Mouse (Mus musculus) olfactory bulb, adult 2 months (tissue): Measurements from ENCODE around the gene Usf3. TPM values are rescaled to one million over a fixed set of nuclear protein-coding genes. Genes with fewer than 3 reads are reported as not detected.

ENCODE experiments used
- H3K27ac ChIP-seq: fragments of 200-500 bp; 2 replicates; pipeline ENCODE4 v1.5.1; 2012; ENCODE audit warnings: low read depth, low read length; ENCODE audit not compliant: insufficient read depth
- H3K4me1 ChIP-seq: fragments of 200-500 bp; 2 replicates; pipeline ENCODE4 v1.6.1; 2012; ENCODE audit warnings: low read length; ENCODE audit not compliant: control insufficient read depth, insufficient read depth
- H3K4me3 ChIP-seq: fragments of 200-500 bp; 2 replicates; pipeline ENCODE4 v1.5.1; 2012; ENCODE audit warnings: mild to moderate bottlenecking, low read depth, low read length, moderate library complexity; ENCODE audit not compliant: insufficient read depth
- CTCF ChIP-seq: fragments of 200-500 bp; IDR thresholded peaks from 2 replicates; pipeline ENCODE4 v1.5.1; 2012; ENCODE audit warnings: low read depth, mild to moderate bottlenecking, low read length, moderate library complexity; ENCODE audit not compliant: insufficient read depth
- POLR2A ChIP-seq: fragments of 200-500 bp; IDR thresholded peaks from 2 replicates; pipeline ENCODE4 v1.6.1; 2012; ENCODE audit warnings: mild to moderate bottlenecking, low read depth, low read length, moderate library complexity; ENCODE audit not compliant: insufficient read depth
- WGBS: fragments of 180-500 bp; shearing (Covaris S2); methylation state at CpG from one replicate; pipeline ENCODE4 v1.1.7; 2018; 5-methylcytosine and 5-hydroxymethylcytosine counted together
- polyA plus RNA-seq: library from polyadenylated mRNA; stranded (reverse); fragments of >200 nt; gene quantifications from 2 replicates; pipeline ENCODE4 v1.2.4, GENCODE M21; 2012; ENCODE audit warnings: low replicate concordance; ENCODE audit not compliant: missing spikeins, insufficient read depth, insufficient read length

The Usf3 gene
- polyA plus RNA-seq, 1 experiment = not detected

GRCm38 (mm10) chr16:44190032-44190431, 17.0 kb downstream of the Usf3 start:
- TF ChIP-seq CTCF (no peak), POLR2A (no peak)
- H3K27ac ChIP-seq = no peak overlapping the region
- WGBS = 90% methylated on average over 6 of the region's 6 CpGs

GRCm38 (mm10) chr16:44190968-44191367, 17.9 kb downstream of the Usf3 start:
- TF ChIP-seq CTCF = no peak
- TF ChIP-seq POLR2A = no peak
- 97% methylated on average over 2 of the region's 2 CpGs for WGBS
- Histone ChIP-seq H3K4me3 (no peak overlapping the region), H3K4me1 (peaks cover 2% of the 10 kb centered on the region; the same call in 1 of the 2 replicates), H3K27ac (no peak overlapping the region)

More at GRCm38 (mm10) chr16:44190032-44190431, 17.0 kb downstream of the Usf3 start:
- Histone ChIP-seq H3K4me1 (peaks cover 2% of the 10 kb centered on the region; the same call in 1 of the 2 replicates), H3K4me3 (no peak overlapping the region)

- TF ChIP-seq CTCF (no peak), POLR2A (no peak)
- Histone ChIP-seq H3K27ac (no peak overlapping the region), H3K4me1 (0 out of 2 replicates have a peak, but pooled peaks cover 4% of the 10 kb centered on the region), H3K4me3 (no peak overlapping the region)
- 79% methylated on average over 14 of the region's 14 CpGs for WGBS
Measured at GRCm38 (mm10) chr16:44199066-44199703, 26.1 kb downstream of the Usf3 start.

GRCm38 (mm10) chr16:44200146-44200545, 27.1 kb downstream of the Usf3 start:
- TF ChIP-seq POLR2A (no peak), CTCF (no peak)
- H3K27ac ChIP-seq = no peak overlapping the region
- H3K4me1 ChIP-seq = 0 out of 2 replicates have a peak, but pooled peaks cover 4% of the 10 kb centered on the region
- H3K4me3 ChIP-seq = no peak overlapping the region
- WGBS = 88% methylated on average over 4 of the region's 4 CpGs

DNA sequence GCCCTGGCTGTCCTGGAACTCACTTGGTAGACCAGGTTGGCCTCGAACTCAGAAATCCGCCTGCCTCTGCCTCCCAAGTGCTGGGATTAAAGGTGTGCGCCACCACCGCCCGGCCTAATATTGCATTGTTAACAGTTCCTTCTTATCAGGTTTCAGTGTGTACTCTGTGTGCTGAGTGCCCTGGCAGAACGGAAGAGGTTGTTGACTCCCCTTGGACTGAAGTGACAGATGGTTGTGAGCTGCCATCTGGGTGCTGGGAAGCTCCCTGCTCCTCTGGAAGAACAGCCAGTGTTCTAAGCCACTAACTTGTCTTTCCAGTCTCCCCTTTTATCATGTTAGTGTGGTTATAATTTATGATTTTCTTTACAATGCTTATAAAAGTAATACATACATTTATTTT, 31.3 kb downstream of the Usf3 start:
- 87% methylated on average over 6 of the region's 6 CpGs for WGBS
- Histone ChIP-seq H3K4me3 (no peak overlapping the region), H3K27ac (no peak overlapping the region), H3K4me1 (0 out of 2 replicates have a peak, but pooled peaks cover under 1% of the 10 kb centered on the region)
- no peak for TF ChIP-seq CTCF
- TF ChIP-seq POLR2A = no peak

- Histone ChIP-seq H3K4me3 (no peak overlapping the region), H3K27ac (no peak overlapping the region), H3K4me1 (peaks cover 5% of the 10 kb centered on the region)
- TF ChIP-seq POLR2A (no peak), CTCF (no peak)
- WGBS = 83% methylated on average over 8 of the region's 8 CpGs
Measured at GRCm38 (mm10) chr16:44205973-44206372, 32.9 kb downstream of the Usf3 start.

GRCm38 (mm10) chr16:44210156-44211053, 37.4 kb downstream of the Usf3 start:
- Histone ChIP-seq H3K4me1 (peaks cover 5% of the 10 kb centered on the region), H3K27ac (no peak overlapping the region), H3K4me3 (no peak overlapping the region)
- TF ChIP-seq CTCF = no peak
- no peak for TF ChIP-seq POLR2A
- 60% methylated on average over 10 of the region's 10 CpGs for WGBS

DNA sequence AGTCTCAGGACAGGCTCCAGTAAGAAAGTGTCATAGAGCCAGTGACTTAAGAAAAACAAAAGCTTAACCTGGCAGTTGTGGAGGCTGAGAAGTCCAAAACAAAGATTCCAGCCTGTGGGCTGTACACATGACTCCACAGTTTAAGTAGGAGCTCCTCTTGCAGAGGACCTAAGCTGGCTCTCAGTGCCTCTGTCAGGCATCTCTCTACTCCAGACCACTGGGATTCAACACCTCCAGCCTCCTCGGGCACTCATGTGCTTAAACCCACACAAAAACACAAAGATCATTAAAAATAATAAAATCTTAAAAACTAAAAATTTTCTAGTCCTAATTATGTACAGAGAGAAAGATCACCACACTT, 38.0 kb downstream of the Usf3 start:
- WGBS = 90% methylated on average over 1 of the region's 1 CpGs

DNA sequence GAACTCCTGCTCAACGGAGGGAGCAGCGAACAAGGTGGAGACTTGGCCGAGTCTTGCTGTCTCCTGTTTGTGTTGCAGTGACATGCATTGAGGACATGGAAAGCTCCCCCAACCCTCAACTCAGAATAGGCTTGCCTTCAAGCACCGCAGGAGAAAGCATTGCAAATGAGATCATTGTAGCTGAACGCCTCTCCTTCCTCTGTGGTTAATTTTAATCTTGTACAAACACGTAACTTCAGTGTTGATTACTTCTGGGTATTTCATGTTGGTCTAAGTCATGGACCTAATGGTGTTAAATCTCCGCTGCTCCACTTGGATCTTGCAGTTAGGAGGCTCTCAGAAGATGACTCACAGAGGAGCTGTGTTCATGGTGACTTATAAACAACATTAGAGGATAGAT, 39.7 kb downstream of the Usf3 start:
- peaks cover 5% of the 10 kb centered on the region for H3K4me1 ChIP-seq
- no peak overlapping the region for H3K27ac ChIP-seq
- TF ChIP-seq POLR2A (no peak), CTCF (no peak)
- WGBS = 85% methylated on average over 7 of the region's 7 CpGs
- H3K4me3 ChIP-seq = no peak overlapping the region

More for the DNA sequence above, 38.0 kb downstream of the Usf3 start:
- TF ChIP-seq POLR2A (no peak), CTCF (no peak)
- Histone ChIP-seq H3K4me1 (peaks cover 5% of the 10 kb centered on the region), H3K27ac (no peak overlapping the region), H3K4me3 (no peak overlapping the region)
